Mouse (Mus musculus) urinary bladder, postnatal 14 days (tissue): ENCODE data around the gene Gm20388.
A peak's percentile ranks its signal among the peaks of the same experiment; 100 is the strongest.

Experiments used
- DNase-seq: peaks from one replicate; pipeline ENCODE4 v3.0.0; 2021; ENCODE audit warnings: low spot score

The Gm20388 gene

DNA sequence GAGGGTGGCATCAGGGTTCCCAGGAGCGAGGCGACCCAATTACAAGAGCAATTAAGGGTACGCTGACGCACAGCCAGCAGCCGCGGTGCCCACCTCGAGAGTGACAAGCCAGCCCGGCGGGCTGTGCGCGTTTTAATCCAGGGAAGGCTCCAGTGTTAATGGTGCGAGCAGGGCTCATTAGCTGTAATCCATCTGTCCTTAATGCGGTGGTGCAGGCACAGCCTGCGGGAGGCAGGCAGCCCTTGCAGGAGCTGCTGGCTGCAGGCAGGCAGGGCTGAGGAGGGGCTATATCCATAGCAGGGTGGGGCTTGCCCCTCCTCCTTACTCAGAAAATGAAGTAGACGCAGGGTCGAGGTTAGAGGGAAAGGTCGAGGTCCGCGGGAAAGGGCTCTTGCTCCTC, 528.7 kb downstream of the Gm20388 start:
- no peak for DNase-seq

DNA sequence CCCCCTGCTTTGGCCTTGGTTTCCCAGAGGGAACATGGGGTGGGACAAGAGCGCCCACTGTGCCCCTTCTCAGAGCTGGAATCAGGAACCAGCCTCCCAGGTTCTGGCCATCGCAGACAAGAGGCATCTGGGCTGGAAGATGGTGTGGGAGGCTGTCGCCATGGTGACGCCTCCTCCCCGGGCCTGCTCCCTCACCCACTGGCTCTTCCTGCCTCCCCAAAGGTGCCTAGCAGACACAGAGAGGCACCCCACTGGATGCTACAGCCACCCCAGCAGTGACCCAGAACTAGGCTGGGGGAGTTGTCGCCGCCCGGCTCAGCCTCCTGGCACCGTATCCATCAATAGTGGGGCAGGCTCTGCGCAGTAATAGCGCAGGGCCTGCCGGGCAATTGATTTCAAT, 530.1 kb downstream of the Gm20388 start:
- no peak for DNase-seq

DNA sequence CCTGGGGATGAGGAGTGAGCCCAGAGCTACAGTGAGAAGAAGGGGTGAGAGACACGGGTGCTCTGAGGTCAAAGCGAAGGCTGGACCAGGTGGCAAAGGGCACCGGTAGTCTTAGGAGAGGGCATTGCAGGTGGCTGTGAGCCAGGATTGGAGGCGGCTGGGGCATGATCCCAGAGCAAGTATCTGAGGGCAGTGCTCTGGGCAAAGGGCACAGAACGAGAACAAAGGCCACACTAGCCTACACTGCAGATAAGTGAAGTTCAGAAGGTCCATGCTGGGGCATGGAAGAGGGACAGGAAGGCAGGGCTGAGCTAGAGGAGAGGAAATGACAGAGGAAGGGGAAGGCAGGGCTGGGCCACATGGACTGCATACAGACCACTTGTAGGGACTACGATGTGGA, 531.0 kb downstream of the Gm20388 start:
- DNase-seq = no peak

DNA sequence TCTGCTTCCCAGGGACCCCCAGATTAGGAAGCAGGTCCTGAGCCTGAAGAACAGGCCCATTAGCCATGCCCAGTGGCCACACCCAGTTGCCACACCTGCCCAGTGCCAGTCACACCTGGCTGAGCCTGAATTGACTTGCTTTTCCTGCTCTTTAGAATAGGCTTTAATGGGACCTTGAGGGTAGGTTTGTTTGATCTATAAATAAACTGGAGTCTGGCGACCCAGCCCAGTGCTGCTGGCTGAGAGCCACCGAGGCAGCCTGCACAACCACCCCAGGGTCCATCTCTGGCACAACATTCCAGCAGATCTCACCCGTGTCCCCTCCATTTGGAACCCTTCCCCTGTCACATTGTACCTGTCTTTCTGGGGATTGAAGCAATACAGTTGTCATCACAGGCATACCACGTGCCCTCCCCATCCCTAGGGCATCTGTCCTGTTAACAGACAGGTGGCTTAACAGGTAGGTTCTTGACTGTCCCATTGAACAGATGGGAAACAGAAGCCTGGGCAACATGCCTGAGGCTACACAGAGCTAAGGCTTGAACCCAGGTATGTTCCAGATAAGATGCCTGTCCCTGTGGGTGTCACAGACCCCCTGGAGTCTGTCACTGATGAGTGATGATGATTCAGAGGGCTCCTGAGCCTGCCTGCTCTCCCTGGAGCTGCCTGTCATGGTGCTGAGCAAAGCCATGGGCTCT, 531.8 kb downstream of the Gm20388 start:
- DNase-seq = peak; percentile 42

DNA sequence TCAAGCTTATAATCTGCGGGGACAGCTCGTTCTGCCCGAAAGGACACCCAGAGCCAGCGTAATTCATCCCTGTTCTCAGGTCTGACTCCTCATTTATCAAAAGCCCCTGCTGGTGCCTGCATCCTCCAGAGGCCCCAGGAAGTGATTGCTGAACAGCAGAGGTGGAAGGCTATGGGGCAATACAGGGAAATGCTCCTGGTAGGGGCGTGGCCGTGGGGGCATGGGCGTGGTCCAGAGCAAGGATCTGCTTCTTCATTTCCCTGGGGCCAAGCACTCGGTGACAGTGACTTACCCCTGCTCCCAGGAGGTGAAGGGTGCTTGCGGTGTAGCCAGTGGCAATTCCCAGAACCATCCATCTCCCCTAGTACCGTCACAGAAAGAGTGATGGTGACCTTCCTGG, 534.6 kb downstream of the Gm20388 start:
- no peak for DNase-seq

DNA sequence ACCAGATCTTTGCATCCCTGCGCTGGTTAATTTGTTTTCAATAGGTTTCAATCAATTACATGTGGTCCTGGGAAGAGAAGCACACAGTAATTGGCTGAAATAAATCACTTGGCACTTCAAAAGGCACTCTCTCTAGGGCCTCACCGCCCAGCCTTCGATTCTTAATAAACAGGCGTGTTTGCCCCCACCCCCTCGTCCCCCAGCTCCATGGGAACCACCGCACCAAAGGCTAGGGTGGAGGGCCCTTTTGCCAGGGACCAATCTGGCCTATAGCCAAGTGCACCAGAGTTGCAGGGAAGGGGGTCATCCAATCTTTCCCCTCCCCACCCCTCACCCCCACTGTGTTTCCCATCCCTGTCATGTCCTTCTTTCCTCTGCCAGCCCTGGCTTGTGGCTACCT, 537.5 kb downstream of the Gm20388 start:
- DNase-seq = no peak

DNA sequence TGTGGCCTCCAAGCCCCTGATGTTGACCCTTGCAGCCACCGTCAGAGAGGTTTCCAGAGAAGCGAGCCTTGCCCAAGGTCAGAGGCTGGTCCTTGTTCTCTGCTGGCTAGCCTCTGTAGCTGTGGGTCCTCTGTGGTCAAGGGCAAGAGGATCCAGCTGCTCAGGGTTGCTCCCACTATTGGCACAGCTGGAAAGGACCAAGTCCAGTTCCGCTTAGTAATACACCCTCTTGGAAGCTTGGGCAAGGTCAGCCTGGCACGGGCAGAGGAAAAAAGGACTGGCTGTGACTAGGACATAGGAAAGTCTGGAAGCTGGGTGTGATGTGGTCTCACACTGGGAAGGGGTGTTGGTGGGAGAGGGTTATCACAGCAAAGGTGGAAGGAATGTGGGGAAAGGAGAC, 538.5 kb downstream of the Gm20388 start:
- no peak for DNase-seq

DNA sequence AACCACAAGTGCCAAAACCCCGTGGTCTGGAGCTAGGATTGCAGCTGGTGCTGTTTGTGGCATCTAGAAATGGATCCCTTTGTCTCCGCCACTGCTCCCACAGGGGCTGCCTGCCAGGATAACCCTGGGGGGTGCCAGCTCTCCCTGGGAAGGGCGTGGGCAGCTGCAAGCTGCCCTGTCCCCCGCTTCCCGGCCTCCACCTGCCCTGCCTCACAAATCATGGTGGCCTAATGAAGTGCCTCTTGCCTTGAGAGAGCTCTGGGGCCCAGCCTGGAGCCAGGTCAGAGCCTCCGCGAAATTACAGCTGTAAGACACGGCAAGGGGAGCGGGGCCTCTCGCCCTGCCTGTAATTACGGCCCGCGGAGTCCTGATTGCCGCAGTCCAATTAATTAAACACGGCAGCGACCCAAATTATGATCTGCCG, 539.0 kb downstream of the Gm20388 start:
- DNase-seq = no peak

DNA sequence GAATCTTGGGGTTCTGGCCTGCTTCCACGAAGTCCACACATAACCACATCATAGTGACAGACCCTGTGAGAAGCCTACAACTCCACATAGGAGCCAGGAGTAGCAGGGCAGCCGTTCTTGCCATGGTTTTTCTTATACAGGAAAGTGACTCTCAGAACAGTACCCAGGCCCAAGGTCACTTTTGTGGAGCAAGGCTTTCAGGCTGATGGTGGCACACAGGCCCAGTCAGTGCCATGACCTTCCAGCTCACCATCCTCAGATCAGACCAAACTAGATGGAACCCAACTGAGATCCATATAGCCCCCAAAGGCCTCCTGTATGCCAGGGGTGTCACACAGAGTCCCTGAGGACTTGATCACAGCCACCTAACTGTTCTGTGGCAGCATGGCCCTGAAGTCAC, 541.5 kb downstream of the Gm20388 start:
- DNase-seq = no peak

DNA sequence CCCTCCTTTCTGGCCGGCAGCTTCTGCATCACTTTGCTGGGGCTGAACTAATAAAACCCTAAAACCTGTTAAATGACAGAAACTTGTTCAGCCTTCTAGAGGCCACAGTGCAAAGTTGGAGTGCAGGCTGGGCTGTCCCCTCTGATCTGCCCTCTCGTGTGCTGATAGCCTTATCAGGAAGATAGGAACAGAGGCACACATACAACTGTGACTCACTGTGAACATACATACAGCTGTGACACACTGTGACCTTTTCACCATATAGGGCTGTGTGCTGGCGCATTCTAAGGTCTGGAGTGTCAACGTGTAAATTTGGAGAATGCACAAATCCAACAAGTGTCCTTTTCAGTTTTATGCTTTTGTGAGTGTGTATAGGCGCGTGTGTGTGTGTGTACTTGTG, 543.8 kb downstream of the Gm20388 start:
- DNase-seq = no peak

DNA sequence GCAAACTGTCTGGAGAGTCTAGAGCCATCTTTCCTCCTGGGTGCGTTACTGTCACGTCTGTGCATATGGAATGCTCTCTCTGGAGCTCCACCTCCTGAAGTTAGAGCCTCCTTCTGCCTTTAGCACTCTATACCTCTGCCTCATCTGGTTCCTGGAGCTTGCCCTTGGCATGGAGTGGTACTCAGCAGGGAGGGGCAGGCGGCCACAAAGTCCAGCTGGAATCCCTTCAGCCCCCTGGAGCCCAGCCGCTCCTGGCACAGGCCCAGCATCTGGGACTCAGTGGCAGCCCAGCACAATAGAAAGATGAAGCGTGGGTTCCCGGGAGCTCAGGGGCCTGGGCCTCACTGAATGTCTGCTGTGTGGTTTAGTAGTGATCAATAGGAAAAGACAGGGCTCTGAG, 549.7 kb downstream of the Gm20388 start:
- no peak for DNase-seq

DNA sequence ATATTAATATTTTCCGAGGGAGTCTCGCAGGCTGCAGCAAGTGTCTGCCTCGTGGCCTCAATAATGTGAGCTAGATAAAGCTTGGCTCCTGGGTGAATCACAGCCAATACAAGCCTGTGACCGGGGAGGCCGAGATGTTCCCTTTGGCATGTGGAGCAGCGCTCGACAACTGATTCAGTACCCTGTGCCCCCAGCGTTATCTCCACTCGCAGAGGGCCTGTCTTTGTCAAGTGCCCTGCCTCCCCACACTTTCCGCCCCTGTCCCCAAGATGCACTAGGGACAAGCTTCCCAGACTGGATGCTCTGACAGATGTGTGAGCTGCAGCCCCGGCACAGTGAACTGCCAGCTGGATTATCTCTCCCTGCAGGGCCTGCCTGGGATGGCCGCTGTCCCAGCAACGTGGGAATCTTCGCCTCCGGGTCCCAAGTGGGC, 551.5 kb downstream of the Gm20388 start:
- no peak for DNase-seq

DNA sequence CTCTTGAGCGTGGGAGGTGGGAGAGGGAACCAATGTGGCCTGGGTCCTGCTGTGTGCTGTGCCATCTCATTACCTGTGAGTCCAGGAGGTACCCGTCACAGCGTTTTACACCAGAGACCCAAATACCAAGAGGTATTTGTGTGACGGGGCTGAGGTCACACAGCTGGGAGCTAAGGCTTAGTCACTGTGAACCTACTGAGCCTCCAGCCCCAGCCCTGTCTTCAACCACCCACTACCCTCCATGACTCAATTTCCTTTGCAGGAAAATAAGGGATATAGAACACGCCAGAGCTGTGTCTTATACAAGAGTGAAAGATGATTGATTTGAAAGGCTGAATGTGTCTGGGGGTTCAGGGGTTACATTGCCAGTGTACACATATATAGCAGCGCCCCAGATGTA, 552.0 kb downstream of the Gm20388 start:
- no peak for DNase-seq

DNA sequence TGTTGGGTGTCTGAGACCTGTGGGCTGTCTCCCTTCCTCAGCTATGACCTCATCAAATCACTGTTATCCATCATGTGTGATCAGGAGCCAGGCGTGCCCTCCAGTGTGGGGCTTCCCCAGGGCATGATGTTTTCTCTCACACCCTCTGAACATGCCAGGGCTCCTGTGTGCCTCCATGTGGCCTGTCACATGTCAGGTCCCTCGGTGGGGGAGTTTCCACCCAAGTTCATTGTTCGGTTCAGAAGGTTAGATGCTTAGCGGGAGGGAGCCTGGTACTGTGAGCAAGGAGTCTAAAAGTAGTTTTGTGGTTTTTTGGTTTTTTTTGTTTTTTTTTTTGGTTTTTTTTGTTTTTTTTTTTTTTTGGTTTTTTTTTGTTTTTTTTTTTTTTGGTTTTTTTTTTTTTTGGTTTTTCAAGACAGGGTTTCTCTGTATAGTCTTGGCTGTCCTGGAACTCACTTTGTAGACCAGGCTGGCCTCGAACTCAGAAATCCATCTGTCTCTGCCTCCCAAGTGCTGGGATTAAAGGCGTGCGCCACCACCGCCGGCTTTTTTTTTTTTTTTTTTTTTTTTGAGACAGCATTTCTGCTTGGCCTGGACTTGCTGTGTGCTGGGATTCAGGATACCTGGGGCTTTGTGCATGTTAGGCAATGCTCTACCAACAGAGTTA, 553.4 kb downstream of the Gm20388 start:
- no peak for DNase-seq

DNA sequence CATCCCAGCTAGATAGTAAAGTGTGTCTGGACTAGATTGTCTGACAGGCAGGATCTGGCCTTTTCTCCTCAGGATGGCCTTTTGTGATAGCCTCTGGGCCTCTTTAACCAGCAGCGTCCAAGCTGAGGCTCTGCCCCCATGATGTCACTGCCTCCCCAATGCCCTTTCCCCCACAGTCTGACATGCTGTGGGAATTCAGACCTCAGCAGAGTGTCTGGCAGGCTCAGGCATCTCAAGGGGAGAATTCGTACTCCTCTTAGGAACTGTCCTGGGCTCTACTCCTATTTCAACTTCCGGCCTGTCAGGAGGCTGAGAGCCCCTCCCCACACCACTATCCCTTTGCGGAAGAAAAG, 553.9 kb downstream of the Gm20388 start:
- DNase-seq = no peak

DNA sequence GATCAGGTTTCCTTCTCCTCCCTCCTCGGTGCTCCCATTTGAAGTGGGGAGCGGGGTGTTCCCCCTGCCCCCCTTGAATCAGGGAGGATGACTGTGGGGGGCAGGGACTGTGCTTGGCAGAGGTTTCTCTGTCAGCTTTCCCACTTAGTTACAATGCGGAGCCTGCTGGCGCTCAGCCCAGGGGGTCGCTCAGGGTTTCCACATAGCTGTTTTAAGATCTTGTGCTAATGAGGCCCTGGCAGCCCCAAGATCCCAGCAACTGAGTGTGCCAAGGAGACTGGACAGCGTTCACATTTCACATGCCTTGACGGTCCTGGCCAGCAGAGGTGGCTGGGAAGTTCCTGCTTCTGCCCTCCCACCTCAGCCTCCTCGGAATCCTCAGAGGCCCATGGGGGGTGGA, 555.1 kb downstream of the Gm20388 start:
- DNase-seq = no peak

DNA sequence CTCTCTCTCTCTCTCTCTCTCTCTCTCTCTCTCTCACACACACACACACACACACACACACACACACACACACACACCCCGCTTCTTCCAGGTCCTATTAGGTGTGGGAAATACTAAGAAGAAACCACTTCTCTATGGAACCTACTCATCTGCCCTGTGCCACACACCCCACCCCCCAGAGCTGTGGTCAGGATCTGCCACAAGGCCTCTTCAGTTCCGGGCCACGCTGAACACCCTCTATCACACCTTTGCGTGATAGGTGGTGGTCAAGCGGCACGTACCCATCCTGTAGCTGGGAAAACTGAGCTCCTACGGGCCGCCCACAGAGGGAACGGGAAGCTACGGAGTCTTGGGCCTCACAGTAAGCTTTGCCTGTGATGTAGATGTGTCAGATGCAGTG, 555.6 kb downstream of the Gm20388 start:
- DNase-seq = no peak

DNA sequence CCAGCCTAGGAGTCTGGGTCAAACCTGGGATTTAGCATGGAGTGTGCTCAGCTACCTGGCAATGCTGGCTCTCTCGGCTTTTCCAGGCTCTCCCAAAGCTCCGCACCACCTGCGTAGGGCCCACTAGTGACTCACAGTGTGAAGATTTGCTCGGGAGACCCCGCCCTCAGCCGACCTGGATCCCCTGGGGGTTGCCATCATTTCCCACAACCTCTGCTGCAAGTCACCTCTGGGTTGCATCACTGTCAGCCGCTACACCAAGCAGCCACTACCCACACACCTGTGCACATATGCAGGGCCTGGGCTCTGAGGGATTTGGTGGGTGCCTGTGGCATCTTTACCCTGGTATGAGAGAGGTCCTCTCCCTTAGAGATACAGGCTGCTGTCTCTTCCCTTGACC, 557.0 kb downstream of the Gm20388 start:
- DNase-seq = no peak

DNA sequence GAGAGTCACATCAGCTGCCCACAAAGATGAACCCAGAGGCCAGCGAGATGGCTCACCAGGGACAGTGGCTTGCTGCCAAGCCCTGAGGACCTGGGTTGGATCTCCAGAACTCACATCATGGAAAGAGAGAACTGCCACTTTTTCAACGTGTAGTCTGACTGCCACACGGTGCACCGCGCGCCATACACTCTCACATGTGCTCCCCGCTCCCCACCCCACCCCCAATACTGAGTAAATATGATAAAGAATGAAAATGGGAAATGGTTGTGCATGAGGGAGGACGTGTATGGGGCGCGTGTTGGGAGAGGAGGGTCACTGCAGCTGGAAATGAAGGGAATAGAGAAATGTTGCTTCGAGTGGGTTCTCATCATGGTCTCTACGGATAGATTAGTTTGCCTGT, 559.5 kb downstream of the Gm20388 start:
- no peak for DNase-seq

DNA sequence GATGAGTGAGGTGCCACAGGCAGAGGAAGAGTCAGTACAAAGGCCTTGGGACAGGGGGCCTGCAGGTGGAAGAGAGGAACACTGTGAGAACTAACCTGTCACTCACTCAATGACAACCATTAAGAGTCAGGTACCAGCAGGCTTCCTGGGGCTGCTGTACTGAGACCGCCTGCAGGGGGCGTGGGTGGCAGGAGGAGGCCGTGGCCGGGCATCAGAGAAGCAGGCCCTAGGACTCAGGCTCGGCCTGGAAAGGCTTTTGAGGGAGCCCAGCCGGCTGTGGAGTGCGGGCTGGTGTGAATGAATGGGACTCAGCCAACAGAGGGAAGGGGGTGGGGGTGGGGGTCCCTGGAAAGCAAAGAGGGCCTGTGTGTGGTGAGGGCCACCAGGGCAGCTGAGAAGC, 560.5 kb downstream of the Gm20388 start:
- no peak for DNase-seq

DNA sequence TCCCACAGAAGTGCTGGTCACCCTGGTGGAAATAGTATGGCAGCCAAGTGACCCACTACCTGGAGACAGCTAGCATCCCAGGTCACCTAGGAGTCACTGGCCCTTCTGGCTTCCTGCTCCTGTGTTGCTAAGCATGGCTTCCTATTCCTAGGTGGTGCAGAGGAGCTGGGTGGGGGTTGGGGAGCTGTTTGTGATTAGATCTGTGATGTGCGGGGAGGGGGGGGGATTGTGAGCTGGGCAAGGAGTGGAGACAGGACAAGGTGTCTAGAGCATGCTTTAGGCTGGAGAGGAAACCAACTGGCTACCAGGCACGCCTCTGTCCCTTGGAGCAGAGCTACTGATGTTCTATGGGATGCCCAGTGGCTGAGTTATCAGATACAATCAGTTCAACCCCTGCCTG, 561.1 kb downstream of the Gm20388 start:
- no peak for DNase-seq

DNA sequence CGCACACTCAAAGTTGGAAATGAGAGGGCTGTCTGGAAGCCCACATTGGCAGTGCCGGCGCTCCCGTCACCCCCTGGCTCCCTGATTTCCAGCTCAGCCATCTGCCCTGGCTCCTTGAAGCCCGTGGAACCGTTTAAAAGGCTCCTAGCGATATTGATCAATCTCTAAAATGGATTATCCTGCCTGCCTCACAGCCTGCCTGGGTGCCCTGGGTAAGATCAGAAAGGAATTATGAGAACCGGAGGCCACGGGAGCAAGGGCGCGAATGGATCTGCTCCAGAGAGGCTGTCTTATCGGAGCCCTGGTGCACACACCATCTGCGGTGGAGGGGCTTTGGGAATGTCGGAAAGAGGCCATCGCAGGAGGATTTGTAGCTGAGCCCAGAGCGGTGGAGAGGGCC, 561.6 kb downstream of the Gm20388 start:
- no peak for DNase-seq

DNA sequence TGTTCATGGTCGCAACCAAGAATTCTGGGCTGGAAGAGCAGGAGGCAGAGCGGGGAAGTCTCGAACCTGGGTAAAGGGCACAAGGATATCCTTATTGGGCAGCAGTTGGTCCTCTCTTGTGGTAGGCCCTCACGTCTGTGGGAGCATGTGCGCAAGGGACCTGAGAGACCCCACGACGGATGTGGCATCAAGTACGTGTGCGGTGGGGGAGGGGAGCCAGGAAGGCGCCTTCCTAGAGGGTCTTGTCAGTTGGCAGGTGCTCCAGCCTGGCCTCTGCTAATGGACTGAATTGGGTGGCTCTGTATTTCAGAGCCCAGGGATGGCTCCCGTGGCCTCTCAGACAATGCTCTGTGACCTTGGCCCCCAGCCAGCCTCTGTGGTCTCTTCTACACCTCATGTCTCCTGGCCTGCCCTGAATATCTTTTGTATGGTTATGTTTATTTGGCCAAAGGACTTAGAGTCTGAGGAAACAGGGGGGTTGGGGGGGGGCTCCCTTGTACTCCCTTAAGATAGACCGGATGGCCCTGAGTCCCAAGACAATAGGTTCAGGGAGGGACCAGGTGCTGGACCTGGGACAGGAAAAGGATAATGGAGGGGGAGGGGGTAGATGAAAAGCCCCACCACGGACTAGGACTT, 563.2 kb downstream of the Gm20388 start:
- DNase-seq = no peak
